Mouse (Mus musculus): ENCODE data around the gene Olfr876. TPM values are rescaled to one million over a fixed set of nuclear protein-coding genes. Genes with fewer than 3 reads are reported as not detected.

Olfr876 gene
- polyA plus RNA-seq (2017; shearing (Covaris generic)): not detected

GRCm38 (mm10) chr9:37802731-37803130, at the start of gene Olfr876:
Gene Olfr876, plus strand, starts transcription at chr9:37803031.

DNA sequence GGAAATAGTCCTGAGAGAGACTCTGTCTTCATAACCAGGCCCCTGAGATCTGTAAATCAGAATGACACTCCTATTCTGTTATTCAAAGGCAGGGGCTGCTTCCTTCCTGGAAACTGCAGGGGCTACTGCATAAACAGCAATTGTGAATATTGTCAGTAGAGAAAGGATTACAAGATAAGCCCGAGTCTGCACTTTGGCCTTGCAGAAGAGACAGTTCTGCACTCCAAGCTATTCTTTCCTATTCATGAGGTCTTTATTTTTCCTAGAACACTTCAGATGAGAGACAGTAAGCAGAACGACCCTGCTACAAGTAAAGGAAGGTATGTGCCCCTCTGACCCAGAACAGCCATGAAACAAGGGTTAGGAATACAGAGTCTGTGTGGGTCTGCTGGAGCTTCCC, 31.1 kb upstream of the Olfr876 start, which contains the start of gene Olfr875:
Olfr875 (plus strand) TSS at position 99 of the 400 bp plus-strand sequence.

DNA sequence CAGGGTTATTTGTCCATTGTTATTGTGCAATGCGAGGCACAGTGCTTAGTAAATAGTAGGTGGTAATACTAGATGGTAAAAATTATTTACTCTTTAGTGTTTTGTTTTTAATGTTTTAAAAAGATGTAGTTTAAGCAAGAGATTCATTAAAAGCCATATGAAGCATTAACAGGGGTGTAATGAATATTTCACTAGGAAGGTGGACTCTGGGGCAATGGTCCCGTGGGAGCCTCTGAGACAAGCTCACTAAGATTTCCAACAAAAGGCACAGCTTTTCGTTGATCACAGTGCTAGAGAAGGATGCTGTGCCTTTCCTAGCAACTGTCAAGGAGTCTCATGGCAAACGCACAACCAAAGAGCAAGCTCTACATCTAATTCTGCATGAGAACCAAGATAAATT, 51.1 kb downstream of the Olfr876 start, which contains the start of gene Olfr877:
Olfr877 (plus strand) TSS at position 301 of the 400 bp plus-strand sequence.

Other genes with a start within 250 kb of the Olfr876 start
- gene Siae, start 247.3 kb upstream of the Olfr876 start, polyA plus RNA-seq (2017; shearing (Covaris generic)): 11.9 TPM
- gene Spa17, start 189.3 kb upstream of the Olfr876 start, polyA plus RNA-seq (2017; shearing (Covaris generic)): 0.95 TPM
- gene Tbrg1, start 145.7 kb upstream of the Olfr876 start, polyA plus RNA-seq (2017; shearing (Covaris generic)): 127 TPM
- not detected for gene Panx3, start 133.8 kb upstream of the Olfr876 start, polyA plus RNA-seq (2017; shearing (Covaris generic))
- gene Olfr160, start 86.8 kb upstream of the Olfr876 start, polyA plus RNA-seq (2017; shearing (Covaris generic)): 0.17 TPM
- gene Olfr874, start 57.9 kb upstream of the Olfr876 start, polyA plus RNA-seq (2017; shearing (Covaris generic)): not detected
- gene Olfr875, start 31.2 kb upstream of the Olfr876 start, polyA plus RNA-seq (2017; shearing (Covaris generic)): not detected
- 0.14 TPM for gene Olfr877, start 51.2 kb downstream of the Olfr876 start, polyA plus RNA-seq (2017; shearing (Covaris generic))
- gene Olfr145, start 93.7 kb downstream of the Olfr876 start, polyA plus RNA-seq (2017; shearing (Covaris generic)): 0.05 TPM
- gene Olfr878, start 114.8 kb downstream of the Olfr876 start, polyA plus RNA-seq (2017; shearing (Covaris generic)): 0.21 TPM
- gene Olfr881, start 188.8 kb downstream of the Olfr876 start, polyA plus RNA-seq (2017; shearing (Covaris generic)): 0.17 TPM
- gene Olfr883, start 222.8 kb downstream of the Olfr876 start, polyA plus RNA-seq (2017; shearing (Covaris generic)): not detected
- gene Olfr884, start 243.5 kb downstream of the Olfr876 start, polyA plus RNA-seq (2017; shearing (Covaris generic)): not detected